Mouse (Mus musculus): ENCODE results near the gene Trpc4ap.

Trpc4ap gene

DNA sequence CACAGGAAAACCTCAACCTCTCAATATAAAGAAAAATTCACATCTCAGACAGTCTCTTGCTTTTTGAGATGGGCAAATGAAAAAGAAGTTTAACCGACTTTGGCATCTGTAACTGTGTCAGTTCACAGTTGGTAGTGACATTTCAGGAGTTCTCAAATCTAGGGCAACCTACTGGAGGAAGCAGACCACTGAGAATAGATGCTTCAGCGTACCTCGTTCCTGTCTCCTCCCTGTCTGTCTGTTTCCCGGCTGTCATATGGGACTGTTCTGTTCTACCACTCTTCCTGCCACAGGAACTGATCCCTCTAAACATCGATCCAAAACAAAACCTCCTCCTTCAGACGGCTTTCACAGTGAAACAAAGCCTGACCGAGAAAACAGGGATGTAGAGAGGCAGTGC, 46.4 kb downstream of the Trpc4ap start:
- in situ Hi-C loops (cut with MboI, MseI), result no loop called here

DNA sequence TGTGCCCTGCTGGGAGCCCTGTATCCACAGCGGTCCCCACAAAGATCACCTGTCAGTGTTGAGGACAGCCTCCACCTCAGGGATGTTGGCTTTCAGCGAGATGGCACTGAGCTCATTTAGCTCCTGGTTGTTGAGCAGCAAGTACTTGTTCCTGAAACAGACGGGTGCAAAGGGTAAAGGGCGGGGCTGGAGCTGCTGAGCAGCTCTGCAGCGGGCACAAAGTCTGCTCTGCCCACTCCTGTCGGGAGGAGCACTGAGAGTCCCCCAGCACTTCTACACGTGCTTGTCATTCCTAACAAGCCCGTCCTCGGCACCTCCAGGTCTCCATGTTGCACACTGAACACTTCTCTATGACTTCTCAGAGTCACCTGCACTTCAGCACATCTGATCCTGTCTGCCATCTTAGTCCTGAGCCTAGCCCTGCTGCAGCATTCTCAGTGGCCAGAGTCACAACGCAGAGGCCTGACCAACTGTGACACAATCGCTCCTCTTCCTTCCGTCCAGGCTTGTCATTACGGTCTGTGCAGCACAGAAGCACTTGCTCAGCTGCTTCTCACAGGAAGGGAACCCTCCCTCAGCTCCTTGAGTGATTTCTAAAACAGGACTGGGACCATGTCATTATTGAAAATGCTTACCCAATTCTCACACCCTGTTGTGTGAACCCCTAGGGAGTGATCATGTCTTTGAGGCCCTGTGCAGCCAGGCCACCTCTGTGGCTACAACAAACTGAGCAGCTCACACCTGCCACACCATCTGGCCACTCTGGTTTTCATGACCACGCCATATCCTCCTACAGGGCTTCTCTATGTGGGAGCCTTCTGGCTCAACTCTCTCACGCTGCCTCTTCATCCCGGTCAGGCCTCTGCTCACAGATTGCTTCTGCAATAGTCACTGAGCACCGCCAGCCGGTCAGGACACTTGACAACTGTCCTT, 50.4 kb downstream of the Trpc4ap start:
- in situ Hi-C loops (cut with MboI, MseI), result no loop called here

DNA sequence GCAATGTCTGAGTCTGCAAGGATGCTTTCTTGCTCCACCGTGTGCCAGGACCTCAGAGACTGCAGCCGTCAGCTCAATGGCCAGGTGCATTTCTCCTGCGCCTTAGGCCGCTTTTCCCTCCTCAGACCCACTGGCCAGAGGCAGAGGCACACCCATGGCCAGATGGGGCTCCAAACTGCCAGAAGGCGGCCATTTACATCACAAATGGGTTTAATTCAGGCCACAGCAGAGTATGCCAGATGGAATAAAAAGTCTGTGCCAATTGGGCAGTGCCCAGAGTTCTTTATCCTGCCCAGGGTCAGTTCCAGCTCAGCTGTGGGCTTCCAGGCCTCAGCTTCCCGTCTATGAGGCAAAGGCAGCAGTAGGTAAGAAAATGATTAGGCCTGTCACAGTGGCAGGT, 51.5 kb downstream of the Trpc4ap start:
- in situ Hi-C loops (cut with MboI, MseI), result no loop called here

DNA sequence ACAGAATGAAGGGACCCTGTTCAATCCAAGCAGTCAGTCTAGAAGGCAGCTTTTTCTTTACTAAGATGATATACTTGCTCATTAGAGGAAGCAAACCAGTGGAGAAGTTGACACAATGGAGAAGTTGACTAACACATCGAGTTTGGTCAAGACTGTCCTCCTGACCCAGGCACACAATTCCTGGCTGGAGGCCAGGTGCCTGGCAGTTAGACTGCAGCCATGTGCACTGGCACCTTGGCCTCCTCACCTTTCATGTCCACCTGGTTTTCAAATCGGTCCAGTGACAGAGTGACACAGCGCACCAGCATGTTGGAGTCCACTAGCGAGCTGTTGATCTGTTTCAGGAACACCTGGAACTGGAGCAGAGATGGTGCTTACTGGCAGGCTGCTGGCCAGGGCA, 54.8 kb downstream of the Trpc4ap start:
- in situ Hi-C loops (cut with MboI, MseI), result no loop called here

DNA sequence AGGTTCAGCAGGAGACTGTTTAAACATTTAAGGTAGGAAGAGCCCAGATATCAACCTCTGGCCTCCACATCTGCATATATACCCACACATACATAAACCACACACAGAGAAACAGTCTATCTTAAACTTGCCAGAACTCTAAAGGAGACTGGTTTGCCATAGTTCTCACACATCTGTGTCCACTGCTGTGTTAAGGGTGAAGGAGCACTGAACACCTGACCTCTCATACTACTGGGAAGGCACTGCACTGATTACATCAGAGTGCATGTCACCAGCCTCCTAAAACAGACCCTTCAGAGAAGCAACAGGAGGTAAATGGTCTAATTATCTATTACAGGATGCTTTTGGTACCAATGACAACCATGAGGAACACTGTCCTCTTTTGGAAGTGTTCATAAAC, 55.3 kb downstream of the Trpc4ap start:
- in situ Hi-C loops (cut with MboI, MseI), result no loop called here

DNA sequence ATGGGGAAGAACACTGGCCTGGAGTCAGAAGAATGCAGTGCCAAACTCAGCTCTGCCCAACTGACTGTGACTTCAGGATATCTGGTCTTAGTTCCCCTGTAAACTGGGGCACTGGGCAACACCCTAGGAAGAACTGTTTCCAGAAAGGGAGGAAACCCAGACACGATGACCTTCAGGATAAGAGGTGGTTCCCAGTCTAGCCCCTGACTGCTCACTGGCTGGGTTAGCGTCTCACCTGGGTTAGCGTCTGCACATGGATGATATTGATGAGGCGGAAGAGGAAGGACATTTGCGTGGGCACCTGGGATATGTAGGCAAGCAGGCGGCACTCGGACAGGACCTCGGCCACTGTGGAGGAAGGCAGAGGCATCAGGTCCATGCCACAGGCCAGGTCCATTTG, 56.2 kb downstream of the Trpc4ap start:
- in situ Hi-C loops (cut with MboI, MseI), result no loop called here

DNA sequence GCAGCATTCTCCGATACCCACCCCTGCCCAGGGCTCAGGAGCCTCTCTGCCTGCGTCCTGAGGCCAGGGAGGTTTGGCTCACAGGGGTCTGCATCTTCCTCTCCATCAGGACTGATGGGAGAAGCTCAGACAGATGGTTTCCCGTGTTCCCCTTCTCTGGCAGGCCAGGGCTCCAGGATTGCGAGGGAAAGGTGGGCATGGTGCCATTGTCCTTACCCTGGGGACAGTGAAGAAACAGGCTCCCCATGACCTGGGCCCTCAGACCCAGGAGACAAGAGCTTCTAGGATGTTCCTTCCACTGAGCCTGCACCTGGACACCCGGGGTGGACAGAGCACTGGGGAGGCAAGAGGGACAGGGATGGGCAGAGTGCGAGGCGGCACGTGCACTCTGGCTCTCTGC, 57.6 kb downstream of the Trpc4ap start:
- in situ Hi-C loops (cut with MboI, MseI), result no loop called here

DNA sequence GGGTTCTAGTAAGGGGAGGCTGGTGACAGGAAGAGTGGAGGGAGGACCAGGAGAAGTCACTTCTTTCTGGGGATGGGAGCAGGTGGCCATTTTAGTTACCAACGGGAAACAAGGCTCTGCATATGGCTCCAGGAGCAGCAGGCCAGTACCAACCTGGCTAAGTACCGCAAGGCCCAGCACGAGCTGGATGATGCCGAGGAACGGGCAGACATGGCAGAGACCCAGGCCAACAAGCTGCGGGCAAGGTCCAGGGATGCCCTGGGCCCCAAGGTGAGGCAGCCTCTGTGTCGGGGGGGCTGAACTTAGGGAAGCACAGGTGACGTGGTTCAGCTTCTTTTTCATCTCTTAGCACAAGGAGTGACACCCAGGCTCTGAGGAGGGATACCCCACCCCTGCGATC, 58.5 kb downstream of the Trpc4ap start:
- in situ Hi-C loops (cut with MboI, MseI), result no loop called here

DNA sequence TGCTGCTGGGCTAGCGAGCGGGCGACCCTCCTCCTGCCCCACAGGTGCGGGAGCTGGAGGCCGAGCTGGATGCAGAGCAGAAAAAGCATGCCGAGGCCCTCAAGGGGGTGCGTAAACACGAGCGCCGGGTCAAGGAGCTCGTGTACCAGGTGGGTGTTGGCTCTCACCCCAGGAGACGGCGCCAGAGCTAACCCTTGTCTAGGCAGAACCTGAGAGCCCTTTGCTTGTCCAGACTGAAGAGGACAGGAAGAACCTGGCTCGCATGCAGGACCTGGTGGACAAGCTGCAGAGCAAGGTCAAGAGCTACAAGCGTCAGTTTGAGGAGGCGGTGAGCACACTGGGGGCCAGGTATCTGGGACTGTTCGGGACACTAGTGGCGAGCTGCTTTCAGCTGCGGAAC, 59.1 kb downstream of the Trpc4ap start:
- in situ Hi-C loops (cut with MboI, MseI), result no loop called here

DNA sequence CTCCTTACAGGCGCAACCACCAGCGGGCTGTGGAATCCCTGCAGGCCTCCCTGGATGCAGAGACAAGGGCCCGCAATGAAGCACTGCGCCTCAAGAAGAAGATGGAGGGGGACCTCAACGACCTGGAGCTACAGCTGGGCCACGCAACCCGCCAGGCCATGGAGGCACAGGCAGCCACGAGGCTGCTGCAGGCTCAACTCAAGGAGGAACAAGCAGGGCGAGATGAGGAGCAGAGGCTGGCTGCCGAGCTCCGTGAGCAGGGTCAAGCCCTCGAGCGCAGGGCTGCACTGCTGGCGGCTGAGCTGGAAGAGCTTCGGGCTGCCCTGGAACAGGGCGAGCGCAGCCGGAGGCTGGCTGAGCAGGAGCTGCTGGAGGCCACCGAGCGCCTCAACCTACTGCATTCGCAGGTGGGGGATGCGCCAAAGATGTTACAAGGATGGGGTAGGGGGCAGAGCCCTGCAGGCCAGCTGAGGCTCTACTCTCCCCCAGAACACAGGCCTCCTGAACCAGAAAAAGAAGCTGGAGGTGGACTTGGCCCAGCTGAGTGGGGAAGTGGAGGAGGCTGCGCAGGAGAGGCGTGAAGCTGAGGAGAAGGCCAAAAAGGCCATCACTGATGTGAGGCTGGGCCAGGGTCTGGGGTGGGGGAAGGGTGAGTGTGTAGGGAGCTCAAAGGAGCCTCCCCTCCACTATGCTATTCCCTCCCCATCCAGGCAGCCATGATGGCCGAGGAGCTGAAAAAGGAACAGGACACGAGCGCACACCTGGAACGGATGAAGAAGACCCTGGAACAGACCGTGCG, 59.8 kb downstream of the Trpc4ap start:
- in situ Hi-C loops (cut with MboI, MseI), result no loop called here

DNA sequence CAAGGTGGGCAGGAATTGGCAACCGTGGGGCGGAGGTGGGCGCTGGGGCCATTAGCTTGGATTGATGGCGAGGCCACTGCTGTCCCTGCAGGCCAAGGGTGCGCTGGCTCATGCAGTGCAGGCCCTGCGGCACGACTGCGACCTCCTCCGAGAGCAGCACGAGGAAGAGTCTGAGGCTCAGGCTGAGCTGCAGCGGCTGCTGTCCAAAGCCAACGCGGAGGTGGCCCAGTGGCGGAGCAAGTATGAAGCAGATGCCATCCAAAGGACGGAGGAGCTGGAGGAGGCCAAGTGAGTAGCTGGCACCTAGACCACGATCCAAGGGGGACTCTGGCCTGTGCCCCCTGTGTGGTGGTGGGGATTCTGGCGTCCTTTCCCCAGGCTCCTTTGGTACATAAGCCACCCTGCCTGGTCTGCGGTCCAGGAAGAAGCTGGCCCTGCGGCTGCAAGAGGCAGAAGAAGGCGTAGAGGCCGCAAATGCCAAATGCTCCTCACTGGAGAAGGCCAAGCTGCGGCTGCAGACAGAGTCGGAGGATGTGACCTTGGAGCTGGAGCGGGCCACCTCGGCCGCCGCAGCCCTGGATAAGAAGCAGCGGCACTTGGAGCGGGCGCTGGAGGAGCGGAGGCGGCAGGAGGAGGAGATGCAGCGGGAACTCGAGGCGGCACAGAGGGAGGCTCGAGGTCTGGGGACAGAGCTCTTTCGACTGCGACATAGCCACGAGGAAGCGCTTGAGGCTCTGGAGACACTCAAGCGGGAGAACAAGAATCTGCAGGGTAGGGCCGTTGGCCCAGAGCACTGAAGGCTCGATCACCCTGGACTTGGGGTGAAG, 61.4 kb downstream of the Trpc4ap start:
- in situ Hi-C loops (cut with MboI, MseI), result no loop called here

DNA sequence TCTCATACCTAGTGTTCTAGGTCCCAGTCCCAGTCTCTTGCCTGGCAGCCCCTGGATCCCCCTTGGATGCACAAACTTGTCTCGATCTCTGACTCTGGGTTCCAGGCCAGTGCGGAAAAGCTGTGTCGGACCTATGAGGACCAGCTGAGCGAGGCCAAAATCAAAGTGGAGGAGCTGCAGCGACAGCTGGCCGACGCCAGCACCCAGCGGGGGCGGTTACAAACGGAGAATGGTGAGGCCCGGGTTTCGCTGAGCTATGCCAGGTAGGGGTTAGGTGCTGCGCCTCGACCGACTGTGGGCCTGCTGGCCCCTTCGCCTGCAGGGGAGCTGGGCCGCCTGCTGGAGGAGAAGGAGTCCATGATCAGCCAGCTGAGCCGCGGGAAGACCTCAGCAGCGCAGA, 62.0 kb downstream of the Trpc4ap start:
- in situ Hi-C loops (cut with MboI, MseI), result no loop called here

DNA sequence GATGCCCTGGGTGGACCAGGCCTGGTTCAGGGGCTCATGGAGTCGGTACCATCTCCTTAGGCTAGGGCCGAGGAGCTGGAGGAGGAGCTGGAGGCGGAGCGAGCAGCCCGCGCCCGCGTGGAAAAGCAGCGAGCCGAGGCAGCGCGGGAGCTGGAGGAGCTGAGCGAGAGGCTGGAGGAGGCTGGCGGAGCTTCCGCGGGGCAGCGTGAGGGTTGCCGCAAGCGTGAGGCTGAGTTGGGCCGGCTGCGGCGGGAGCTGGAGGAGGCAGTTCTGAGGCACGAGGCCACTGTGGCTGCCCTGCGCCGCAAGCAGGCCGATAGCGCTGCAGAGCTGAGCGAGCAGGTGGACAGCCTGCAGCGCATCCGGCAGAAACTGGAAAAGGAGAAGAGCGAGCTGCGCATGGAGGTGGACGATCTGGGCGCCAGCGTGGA, 62.9 kb downstream of the Trpc4ap start:
- in situ Hi-C loops (cut with MboI, MseI), result loop anchor here in 1 of 2 experiments (5.0 kb wide), 1 partner anchor 117 kb away; no protein-coding TSS in a partner anchor

DNA sequence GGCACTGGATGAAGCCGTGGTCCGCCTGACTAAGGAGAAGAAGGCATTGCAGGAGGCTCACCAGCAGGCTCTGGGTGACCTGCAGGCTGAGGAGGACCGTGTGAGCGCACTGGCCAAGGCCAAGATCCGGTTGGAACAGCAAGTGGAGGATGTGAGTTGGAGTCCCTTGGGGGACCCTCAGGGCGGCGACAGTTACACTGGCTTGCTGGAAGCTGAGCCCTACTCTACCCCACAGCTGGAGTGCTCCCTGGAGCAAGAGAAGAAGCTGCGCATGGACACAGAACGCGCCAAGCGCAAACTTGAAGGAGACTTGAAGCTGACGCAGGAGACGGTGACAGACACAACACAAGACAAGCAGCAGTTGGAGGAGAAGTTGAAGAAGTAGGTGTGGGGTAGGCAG, 63.7 kb downstream of the Trpc4ap start:
- in situ Hi-C loops (cut with MboI, MseI), result loop anchor here in 1 of 2 experiments (5.0 kb wide), 1 partner anchor 116 kb away; no protein-coding TSS in a partner anchor

DNA sequence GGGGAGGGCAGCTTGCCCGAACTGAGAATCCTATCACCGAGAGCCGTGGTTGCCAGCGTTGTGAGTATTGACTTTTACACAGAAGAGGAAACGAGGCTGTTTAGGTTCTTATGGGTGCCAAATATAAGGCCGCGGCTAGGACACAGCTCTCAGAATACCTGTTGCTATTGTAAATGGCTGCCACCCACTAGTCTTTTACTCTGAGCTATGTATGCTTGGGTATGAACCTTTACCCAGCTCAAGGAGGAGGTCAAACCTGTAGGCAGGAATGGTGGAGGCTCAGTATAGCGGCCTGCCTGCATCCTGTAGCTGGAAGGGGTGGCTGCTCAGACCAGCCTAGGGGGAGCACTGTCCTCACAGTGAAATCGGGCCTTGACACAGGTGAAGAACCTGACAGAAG, 64.1 kb downstream of the Trpc4ap start:
- in situ Hi-C loops (cut with MboI, MseI), result loop anchor here in 1 of 2 experiments (5.0 kb wide), 1 partner anchor 116 kb away; no protein-coding TSS in a partner anchor

DNA sequence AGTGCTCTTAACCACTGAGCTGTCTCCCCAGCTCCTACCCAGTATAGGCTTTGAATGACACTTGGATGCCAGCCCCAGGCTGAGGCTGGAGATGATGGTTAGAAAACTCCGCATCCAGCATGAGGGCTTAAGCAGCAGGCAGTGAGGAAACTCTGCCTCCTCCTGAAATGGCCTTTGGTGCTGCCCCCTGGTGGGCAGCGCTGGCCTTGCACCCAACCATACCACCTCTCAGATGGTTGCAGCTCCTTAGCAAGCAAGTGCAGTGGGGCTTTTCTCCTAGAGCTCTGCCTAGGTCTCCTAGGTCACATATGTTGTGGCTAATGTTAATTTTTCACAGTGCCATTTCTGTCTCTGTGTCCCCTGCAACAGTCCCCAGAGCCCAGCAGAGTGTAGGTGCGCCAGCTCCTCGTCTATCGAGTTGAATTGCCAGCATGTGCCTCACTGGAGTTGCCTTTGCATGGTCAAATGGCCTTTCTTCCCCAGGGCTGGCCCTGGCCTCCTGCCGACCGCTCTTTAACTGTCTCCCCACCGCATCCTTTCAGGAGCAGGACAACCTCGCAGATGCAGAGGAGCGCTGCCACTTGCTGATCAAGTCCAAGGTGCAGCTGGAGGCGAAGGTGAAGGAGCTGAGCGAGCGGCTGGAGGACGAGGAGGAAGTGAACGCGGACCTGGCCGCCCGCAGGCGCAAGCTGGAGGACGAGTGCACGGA, 65.0 kb downstream of the Trpc4ap start:
- in situ Hi-C loops (cut with MboI, MseI), result loop anchor here in 1 of 2 experiments (5.0 kb wide), 1 partner anchor 115 kb away; no protein-coding TSS in a partner anchor

DNA sequence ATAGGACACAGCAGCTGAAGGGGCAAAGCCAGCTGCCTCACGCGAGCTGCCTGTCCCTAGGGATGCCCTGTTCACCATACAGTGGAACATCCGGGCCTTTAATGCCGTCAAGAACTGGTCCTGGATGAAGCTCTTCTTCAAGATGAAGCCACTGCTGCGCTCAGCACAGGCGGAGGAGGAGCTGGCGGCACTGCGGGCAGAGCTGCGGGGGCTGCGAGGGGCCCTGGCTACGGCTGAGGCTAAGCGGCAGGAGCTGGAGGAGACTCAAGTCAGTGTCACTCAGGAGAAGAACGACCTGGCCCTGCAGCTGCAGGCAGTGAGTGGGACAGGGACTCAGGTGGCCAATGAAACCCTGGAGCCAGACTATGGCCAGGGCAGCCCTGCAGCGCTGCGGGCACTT, 65.9 kb downstream of the Trpc4ap start:
- in situ Hi-C loops (cut with MboI, MseI), result loop anchor here in 1 of 2 experiments (5.0 kb wide), 1 partner anchor 114 kb away; no protein-coding TSS in a partner anchor

DNA sequence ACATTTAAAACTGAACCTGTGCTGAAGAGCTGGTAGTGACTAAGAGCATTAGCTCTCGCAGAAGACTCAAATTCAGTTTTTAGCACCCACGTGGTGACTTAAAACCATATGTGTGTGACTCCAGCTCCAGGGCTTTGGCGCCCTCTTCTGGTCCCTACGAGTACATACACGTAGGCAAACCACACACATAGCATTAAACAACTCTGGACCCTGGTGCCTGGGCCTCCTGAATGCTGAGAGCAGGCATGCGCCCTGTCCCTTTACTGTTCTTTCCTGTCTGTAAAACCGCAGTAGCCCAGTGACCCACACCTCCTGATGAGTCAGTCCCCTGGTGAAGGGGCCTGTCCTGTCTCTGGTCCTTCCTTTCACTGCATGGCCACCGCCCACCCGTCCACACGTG, 67.5 kb downstream of the Trpc4ap start:
- in situ Hi-C loops (cut with MboI, MseI), result loop anchor here in 1 of 2 experiments (5.0 kb wide), 1 partner anchor 112 kb away; no protein-coding TSS in a partner anchor

DNA sequence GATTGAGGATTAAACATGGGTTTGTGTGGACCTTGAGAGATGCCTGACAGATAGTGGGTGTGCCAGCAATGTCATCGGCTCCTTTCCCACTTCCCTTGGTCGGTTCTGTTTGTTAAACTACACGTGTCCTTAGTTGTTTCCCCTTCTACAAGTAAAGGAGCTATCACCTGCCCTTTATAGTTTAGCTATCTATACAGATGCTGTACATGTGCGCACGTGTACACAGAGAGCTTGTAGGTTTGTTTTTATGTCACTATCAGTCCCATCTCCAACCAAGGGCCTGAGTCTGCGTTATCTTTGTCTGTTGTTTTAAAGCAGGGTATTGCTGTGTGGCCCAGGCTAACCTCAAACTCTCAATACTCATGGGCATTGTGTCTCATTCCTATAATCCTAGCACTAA, 68.2 kb downstream of the Trpc4ap start:
- in situ Hi-C loops (cut with MboI, MseI), result no loop called here

DNA sequence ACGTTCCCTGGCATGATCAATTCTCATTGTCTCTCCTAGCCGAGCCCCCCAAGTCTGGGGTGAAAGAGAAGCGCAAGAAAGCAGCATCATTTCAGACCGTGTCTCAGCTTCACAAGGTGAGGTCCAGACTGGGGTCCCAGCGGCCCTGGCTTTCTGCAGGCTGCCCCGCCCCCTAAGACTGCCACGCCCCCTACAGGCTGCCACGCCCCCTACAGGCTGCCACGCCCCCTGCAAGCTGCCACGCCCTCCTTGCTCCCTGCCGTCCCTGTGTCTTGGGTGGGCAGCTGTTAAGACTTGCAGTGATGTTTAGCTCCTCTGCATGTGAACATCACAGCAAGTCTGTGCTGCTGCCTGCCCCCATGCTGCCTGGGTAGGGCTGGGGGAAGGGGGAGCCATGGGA, 69.6 kb downstream of the Trpc4ap start:
- in situ Hi-C loops (cut with MboI, MseI), result no loop called here

DNA sequence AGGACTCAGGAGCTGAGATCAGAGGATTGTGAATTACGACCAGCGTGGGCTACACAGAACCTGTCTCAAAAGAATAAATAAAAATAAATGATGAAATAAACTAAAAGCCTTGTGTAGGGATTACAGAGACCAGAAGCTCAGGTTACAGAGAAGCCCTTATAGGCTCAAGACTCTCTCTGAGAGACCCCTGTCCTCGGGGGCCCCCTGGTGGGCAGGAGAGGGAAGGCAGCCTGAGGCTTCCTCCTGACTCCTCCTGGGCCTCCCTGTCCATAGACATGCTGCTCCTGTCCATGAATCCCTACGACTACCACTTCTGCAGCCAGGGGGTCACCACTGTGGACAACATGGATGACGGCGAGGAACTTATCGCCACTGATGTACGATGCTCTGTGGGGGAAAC, 72.4 kb downstream of the Trpc4ap start:
- in situ Hi-C loops (cut with MboI, MseI), result loop anchor here in 1 of 2 experiments (5.0 kb wide), 1 partner anchor 108 kb away; no protein-coding TSS in a partner anchor
